Mouse (Mus musculus) olfactory bulb, adult 2 months (tissue): Measurements from ENCODE around the gene Slc6a2.
A peak's percentile ranks its signal among the peaks of the same experiment; 100 is the strongest.

Source experiments
- CTCF ChIP-seq: fragments of 200-500 bp; IDR thresholded peaks from 2 replicates; pipeline ENCODE4 v1.5.1; 2012; ENCODE audit warnings: low read depth, mild to moderate bottlenecking, low read length, moderate library complexity; ENCODE audit not compliant: insufficient read depth
- POLR2A ChIP-seq: fragments of 200-500 bp; IDR thresholded peaks from 2 replicates; pipeline ENCODE4 v1.6.1; 2012; ENCODE audit warnings: mild to moderate bottlenecking, low read depth, low read length, moderate library complexity; ENCODE audit not compliant: insufficient read depth

DNA sequence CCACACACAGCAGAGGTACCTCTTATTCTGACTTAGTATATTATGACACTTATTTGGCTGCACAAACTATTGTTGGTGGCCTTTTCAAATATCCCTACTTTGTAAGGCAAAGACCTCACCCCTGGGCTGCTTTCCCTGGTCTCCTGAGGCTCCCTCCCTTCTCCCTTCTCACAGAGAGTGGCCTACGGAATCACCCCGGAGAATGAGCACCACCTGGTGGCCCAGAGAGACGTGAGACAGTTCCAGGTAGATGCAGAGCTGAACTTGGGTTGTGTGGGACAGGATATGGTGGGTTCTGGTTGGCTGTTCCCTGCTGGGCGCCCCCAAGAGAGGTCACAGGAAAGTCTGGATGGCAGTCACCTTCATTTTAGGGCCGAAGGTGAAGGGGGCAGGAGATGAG, 37.0 kb downstream of the Slc6a2 start:
- TF ChIP-seq CTCF = 0 out of 2 replicates have a peak, but pooled peaks have one; percentile 20
- no peak for TF ChIP-seq POLR2A
